Mouse (Mus musculus): Measurements from ENCODE around the gene Snx9.

Gene Snx9

GRCm38 (mm10) chr17:5806823-5807222, 34.3 kb upstream of the Snx9 start:
- no peak for DNase-seq (ENCODE audit: low read depth, low spot score)

GRCm38 (mm10) chr17:5807847-5808386, 33.2 kb upstream of the Snx9 start:
- peak; percentile 45 for DNase-seq (ENCODE audit: low read depth, low spot score)

GRCm38 (mm10) chr17:5813863-5814640, 27.1 kb upstream of the Snx9 start:
- peak; percentile 63 for DNase-seq (ENCODE audit: low read depth, low spot score)

- peak; percentile 43 for DNase-seq (ENCODE audit: low read depth, low spot score)
Observed at GRCm38 (mm10) chr17:5814641-5814920, 26.5 kb upstream of the Snx9 start.

- DNase-seq (ENCODE audit: low read depth, low spot score) = no peak
Observed at GRCm38 (mm10) chr17:5817871-5818270, 23.3 kb upstream of the Snx9 start.

- no peak for DNase-seq (ENCODE audit: low read depth, low spot score)
Observed at GRCm38 (mm10) chr17:5819105-5819504, 22.0 kb upstream of the Snx9 start.

GRCm38 (mm10) chr17:5819799-5820201, 21.3 kb upstream of the Snx9 start:
- DNase-seq (ENCODE audit: low read depth, low spot score) = no peak

- DNase-seq (ENCODE audit: low read depth, low spot score) = no peak
Observed at GRCm38 (mm10) chr17:5822541-5822940, 18.6 kb upstream of the Snx9 start.

- no peak for DNase-seq (ENCODE audit: low read depth, low spot score)
Observed at GRCm38 (mm10) chr17:5823032-5823431, 18.1 kb upstream of the Snx9 start.

GRCm38 (mm10) chr17:5827836-5828582, 13.1 kb upstream of the Snx9 start:
- DNase-seq (ENCODE audit: low read depth, low spot score) = peak; percentile 66

GRCm38 (mm10) chr17:5828583-5828836, 12.6 kb upstream of the Snx9 start:
- no peak for DNase-seq (ENCODE audit: low read depth, low spot score)

- DNase-seq (ENCODE audit: low read depth, low spot score) = peak; percentile 51
Observed at GRCm38 (mm10) chr17:5828944-5829343, 12.2 kb upstream of the Snx9 start.

- peak; percentile 84 for DNase-seq (ENCODE audit: low read depth, low spot score)
Observed at GRCm38 (mm10) chr17:5829930-5830329, 11.2 kb upstream of the Snx9 start.

- no peak for DNase-seq (ENCODE audit: low read depth, low spot score)
Observed at GRCm38 (mm10) chr17:5830382-5830781, 10.7 kb upstream of the Snx9 start.

- DNase-seq (ENCODE audit: low read depth, low spot score) = no peak
Observed at GRCm38 (mm10) chr17:5830832-5831231, 10.3 kb upstream of the Snx9 start.

GRCm38 (mm10) chr17:5831257-5831806, 9.8 kb upstream of the Snx9 start:
- DNase-seq (ENCODE audit: low read depth, low spot score) = no peak

GRCm38 (mm10) chr17:5834166-5834565, 7.0 kb upstream of the Snx9 start:
- no peak for DNase-seq (ENCODE audit: low read depth, low spot score)

- DNase-seq (ENCODE audit: low read depth, low spot score) = no peak
Observed at GRCm38 (mm10) chr17:5834798-5835328, 6.3 kb upstream of the Snx9 start.

GRCm38 (mm10) chr17:5839549-5840240, 1.4 kb upstream of the Snx9 start:
- DNase-seq (ENCODE audit: low read depth, low spot score) = no peak

GRCm38 (mm10) chr17:5840550-5841127, 490 bp upstream of the Snx9 start:
- peak; percentile 72 for DNase-seq (ENCODE audit: low read depth, low spot score)

GRCm38 (mm10) chr17:5841943-5842273, 779 bp downstream of the Snx9 start:
- DNase-seq (ENCODE audit: low read depth, low spot score) = no peak

Data from A20 (cell line).